Mouse (Mus musculus): Measurements from ENCODE around the gene Kcnq5. TPM values are rescaled to one million over a fixed set of nuclear protein-coding genes. Genes with fewer than 3 reads are reported as not detected.

The Kcnq5 gene
- total and polyA plus RNA-seq, 3 experiments = 6.5 to 8.7 (median 8.2) TPM

GRCm38 (mm10) chr1:21402804-21403203 lies 558.9 kb downstream of the Kcnq5 start:
- dilution Hi-C loops (cut with MboI; ENCODE audit: extremely low pct_ligation_motif_present, extremely low pct_unique_long_range_greater_than_20kb, low sequenced_read_pairs) = no loop called here
- no peaks in the 10 kb centered on the region for H3K4me1 ChIP-seq (ENCODE audit: control insufficient read depth in 1 of 2, insufficient read depth in 2 of 2)

GRCm38 (mm10) chr1:21391138-21391671 lies 570.5 kb downstream of the Kcnq5 start:
- DNase-seq (ENCODE audit: extremely low read depth) = no peak
- Histone ChIP-seq H3K4me3 (replicated peaks in 1 of 3; ENCODE audit: low read depth in 2 of 3, low read length in 2 of 3, poor library complexity in 1 of 3) (no peak overlapping the region), H3K79me2 (replicated peaks; ENCODE audit: control insufficient read depth, extremely low read depth, insufficient read depth, poor library complexity, severe bottlenecking) (no peaks in the 10 kb centered on the region), H3K9me3 (replicated peaks; ENCODE audit: low read length) (no peaks in the 10 kb centered on the region), H3K4me2 (ENCODE audit: insufficient read depth, low read depth, poor library complexity, severe bottlenecking) (no peak overlapping the region), H3K4me1 (ENCODE audit: control insufficient read depth in 1 of 2, insufficient read depth in 2 of 2) (no peaks in the 10 kb centered on the region), H3K9ac (ENCODE audit: insufficient read depth, low read depth) (no peak overlapping the region), H3K27ac (ENCODE audit: insufficient read depth, low read depth) (no peak overlapping the region), H3K36me3 (replicated peaks in 1 of 2; ENCODE audit: control insufficient read depth in 1 of 2, insufficient read depth in 1 of 2, low read length in 1 of 2) (no peaks in the 10 kb centered on the region), H3K27me3 (replicated peaks) (no peaks in the 10 kb centered on the region)
- dilution Hi-C loops (cut with MboI; ENCODE audit: extremely low pct_ligation_motif_present, extremely low pct_unique_long_range_greater_than_20kb, low sequenced_read_pairs) = no loop called here
- in situ Hi-C loops (cut with MboI; ENCODE audit: low pct_ligation_motif_present, low pct_unique_long_range_greater_than_20kb, low sequenced_read_pairs) = no loop called here
- TF ChIP-seq CHD1 (IDR thresholded peaks at IDR 0.05; ENCODE audit: low read depth, low read length) (no peak), GABPA (IDR thresholded peaks at IDR 0.05; ENCODE audit: insufficient replicate concordance, low read depth, low read length) (no peak), HCFC1 (IDR thresholded peaks at IDR 0.05; ENCODE audit: low read depth, low read length) (no peak), JUN (IDR thresholded peaks at IDR 0.05; ENCODE audit: insufficient read depth, low read depth, low read length) (no peak), MXI1 (IDR thresholded peaks at IDR 0.05; ENCODE audit: low read depth, low read length) (no peak), NELFE (IDR thresholded peaks at IDR 0.05; ENCODE audit: low read depth, low read length) (no peak), ETS1 (conservative IDR thresholded peaks at IDR 0.05; ENCODE audit: low read depth, low read length) (no peak)

More at GRCm38 (mm10) chr1:21402804-21403203, 558.9 kb downstream of the Kcnq5 start:
- no peak overlapping the region for H3K4me3 ChIP-seq (replicated peaks in 1 of 3; ENCODE audit: low read depth in 2 of 3, low read length in 2 of 3, poor library complexity in 1 of 3)
- in situ Hi-C loops (cut with MboI; ENCODE audit: low pct_ligation_motif_present, low pct_unique_long_range_greater_than_20kb, low sequenced_read_pairs) = no loop called here
- no peak overlapping the region for H3K4me2 ChIP-seq (ENCODE audit: insufficient read depth, low read depth, poor library complexity, severe bottlenecking)
- no peaks in the 10 kb centered on the region for H3K79me2 ChIP-seq (replicated peaks; ENCODE audit: control insufficient read depth, extremely low read depth, insufficient read depth, poor library complexity, severe bottlenecking)
- no peak for DNase-seq (ENCODE audit: extremely low read depth)
- peaks cover 9 to 31% of the 10 kb centered on the region in 2 experiments for H3K36me3 ChIP-seq (replicated peaks in 1 of 2; ENCODE audit: control insufficient read depth in 1 of 2, insufficient read depth in 1 of 2, low read length in 1 of 2)
- H3K9me3 ChIP-seq (replicated peaks; ENCODE audit: low read length) = no peaks in the 10 kb centered on the region
- TF ChIP-seq CTCF (conservative IDR thresholded peaks at IDR 0.05 in 1 of 2, IDR thresholded peaks at IDR 0.05 in 1 of 2; ENCODE audit: low read depth in 2 of 2, low read length in 2 of 2) (no peak), NELFE (IDR thresholded peaks at IDR 0.05; ENCODE audit: low read depth, low read length) (no peak), EP300 (IDR thresholded peaks at IDR 0.05; ENCODE audit: low read length) (no peak), ETS1 (conservative IDR thresholded peaks at IDR 0.05; ENCODE audit: low read depth, low read length) (no peak), POLR2AphosphoS2 (IDR thresholded peaks at IDR 0.05; ENCODE audit: low read depth, low read length) (no peak), TCF12 (IDR thresholded peaks at IDR 0.05; ENCODE audit: low read depth, low read length) (no peak), ZMIZ1 (IDR thresholded peaks at IDR 0.05; ENCODE audit: low read depth, low read length) (no peak), NRF1 (IDR thresholded peaks at IDR 0.05; ENCODE audit: low read depth, low read length) (no peak), TBP (conservative IDR thresholded peaks at IDR 0.05; ENCODE audit: low read depth, low read length) (no peak), MAX (IDR thresholded peaks at IDR 0.05; ENCODE audit: low read length) (no peak), MAFK (IDR thresholded peaks at IDR 0.05; ENCODE audit: insufficient replicate concordance, low read length) (no peak), USF1 (IDR thresholded peaks at IDR 0.05; ENCODE audit: low read depth, low read length) (no peak)
- no peak overlapping the region for H3K27ac ChIP-seq (ENCODE audit: insufficient read depth, low read depth)
- H3K9ac ChIP-seq (ENCODE audit: insufficient read depth, low read depth) = no peak overlapping the region
- H3K27me3 ChIP-seq (replicated peaks) = no peaks in the 10 kb centered on the region
